Mouse (Mus musculus) thymus, adult 2 months (tissue): ENCODE data around the gene Eef1a2. TPM values are rescaled to one million over a fixed set of nuclear protein-coding genes. Genes with fewer than 3 reads are reported as not detected.

ENCODE experiments used
- DNase-seq: peaks from one replicate; pipeline ENCODE4 v3.0.0; 2021
- H3K27ac ChIP-seq: fragments of 200-500 bp; 2 replicates; pipeline ENCODE4 v1.5.1; 2012; ENCODE audit warnings: low read length, control low read depth; ENCODE audit not compliant: control insufficient read depth, insufficient read depth
- H3K27me3 ChIP-seq: fragments of 200-500 bp; 2 replicates; pipeline ENCODE4 v1.6.1; 2012; ENCODE audit warnings: mild to moderate bottlenecking, low read length, moderate library complexity, mixed read lengths; ENCODE audit not compliant: control insufficient read depth, insufficient read depth
- H3K36me3 ChIP-seq: fragments of 200-500 bp; 2 replicates; pipeline ENCODE4 v1.6.1; 2012; ENCODE audit warnings: mild to moderate bottlenecking, low read length, moderate library complexity; ENCODE audit not compliant: control insufficient read depth, insufficient read depth
- H3K4me1 ChIP-seq: fragments of 200-500 bp; replicated peaks from 2 replicates; pipeline ENCODE4 v1.6.1; 2012; ENCODE audit warnings: low read length; ENCODE audit not compliant: control insufficient read depth, insufficient read depth
- H3K4me3 ChIP-seq: fragments of 200-500 bp; 2 replicates; pipeline ENCODE4 v1.5.1; 2012; ENCODE audit warnings: mild to moderate bottlenecking, low read length, control low read depth, moderate library complexity; ENCODE audit not compliant: control insufficient read depth, insufficient read depth
- CTCF ChIP-seq: fragments of 200-500 bp; IDR thresholded peaks from 2 replicates; pipeline ENCODE4 v1.5.1; 2012; ENCODE audit warnings: mild to moderate bottlenecking, control low read depth, low read length, moderate library complexity, borderline replicate concordance; ENCODE audit not compliant: control insufficient read depth, poor library complexity, insufficient read depth; ENCODE audit errors: extremely low read depth
- POLR2A ChIP-seq: fragments of 200-500 bp; IDR thresholded peaks from 2 replicates; pipeline ENCODE4 v1.6.1; 2012; ENCODE audit warnings: mild to moderate bottlenecking, low read length, control low read depth, moderate library complexity; ENCODE audit not compliant: control insufficient read depth, poor library complexity, insufficient read depth; ENCODE audit errors: extremely low read depth
- WGBS: fragments of 180-500 bp; shearing (Covaris S2); methylation state at CpG from one replicate; pipeline ENCODE4 v1.1.7; 2018; 5-methylcytosine and 5-hydroxymethylcytosine counted together
- polyA plus RNA-seq: library from polyadenylated mRNA; depleted of rRNA; stranded (reverse); fragments of >200 nt; gene quantifications from 2 replicates; pipeline ENCODE4 v1.2.3, GENCODE M21; 2012; rRNA removed

The Eef1a2 gene
- polyA plus RNA-seq = 2.7 and 42.5 TPM in 2 replicates

- TF ChIP-seq CTCF (no peak), POLR2A (no peak)
- Histone ChIP-seq H3K4me1 (no peaks in the 10 kb centered on the region), H3K36me3 (no peaks in the 10 kb centered on the region), H3K4me3 (no peak within 1 kb of the TSS), H3K27me3 (peaks cover 14% of the 10 kb centered on the region; the same call in 1 of the 2 replicates), H3K27ac (no peak within 1 kb of the TSS)
- no peak for DNase-seq
- 14% methylated on average over 55 of the region's 55 CpGs for WGBS
These were observed at the start of gene Eef1a2 for GRCm38 (mm10) chr2:181156248-181157121. Eef1a2 (minus strand) TSS chr2:181157014.

- H3K36me3 ChIP-seq = no peaks in the 10 kb centered on the region
- no peak overlapping the region for H3K27ac ChIP-seq
- 93% methylated on average over 9 of the region's 9 CpGs for WGBS
These were observed 49.3 kb upstream of the Eef1a2 start for GRCm38 (mm10) chr2:181206118-181206517.

GRCm38 (mm10) chr2:181205678-181206077, 48.9 kb upstream of the Eef1a2 start:
- Histone ChIP-seq H3K27me3 (no peaks in the 10 kb centered on the region), H3K4me1 (no peaks in the 10 kb centered on the region), H3K4me3 (no peak overlapping the region), H3K36me3 (no peaks in the 10 kb centered on the region), H3K27ac (no peak overlapping the region)
- WGBS = 93% methylated on average over 5 of the region's 5 CpGs
- TF ChIP-seq POLR2A (no peak), CTCF (no peak)
- DNase-seq = no peak

More at GRCm38 (mm10) chr2:181206118-181206517, 49.3 kb upstream of the Eef1a2 start:
- H3K4me3 ChIP-seq = no peak overlapping the region
- no peaks in the 10 kb centered on the region for H3K27me3 ChIP-seq
- H3K4me1 ChIP-seq = no peaks in the 10 kb centered on the region
- TF ChIP-seq CTCF (no peak), POLR2A (no peak)
- DNase-seq = no peak

GRCm38 (mm10) chr2:181202886-181203285, 46.1 kb upstream of the Eef1a2 start:
- TF ChIP-seq CTCF (no peak), POLR2A (no peak)
- WGBS = 91% methylated on average over 6 of the region's 6 CpGs
- H3K4me1 ChIP-seq = no peaks in the 10 kb centered on the region
- DNase-seq = no peak
- no peaks in the 10 kb centered on the region for H3K27me3 ChIP-seq
- no peak overlapping the region for H3K4me3 ChIP-seq
- no peak overlapping the region for H3K27ac ChIP-seq
- H3K36me3 ChIP-seq = no peaks in the 10 kb centered on the region

- H3K36me3 ChIP-seq = no peaks in the 10 kb centered on the region
- DNase-seq = no peak
- no peaks in the 10 kb centered on the region for H3K4me1 ChIP-seq
- no peak for TF ChIP-seq CTCF
- TF ChIP-seq POLR2A = no peak
- no peak within 1 kb of the TSS for H3K27ac ChIP-seq
- no peaks in the 10 kb centered on the region for H3K27me3 ChIP-seq
- H3K4me3 ChIP-seq = no peak within 1 kb of the TSS
- 95% methylated on average over 3 of the region's 3 CpGs for WGBS
These were observed 45.6 kb upstream of the Eef1a2 start, which contains the start of gene Ptk6 for GRCm38 (mm10) chr2:181202422-181202821. Ptk6 (minus strand) TSS chr2:181202789.

- no peak overlapping the region for H3K4me3 ChIP-seq
- no peaks in the 10 kb centered on the region for H3K36me3 ChIP-seq
- WGBS = 69% methylated on average over 3 of the region's 3 CpGs
- TF ChIP-seq POLR2A = no peak
- TF ChIP-seq CTCF = no peak
- no peaks in the 10 kb centered on the region for H3K4me1 ChIP-seq
- no peak overlapping the region for H3K27ac ChIP-seq
- H3K27me3 ChIP-seq = no peaks in the 10 kb centered on the region
- no peak for DNase-seq
These were observed 44.8 kb upstream of the Eef1a2 start for GRCm38 (mm10) chr2:181201606-181202005.
